Mouse (Mus musculus) olfactory bulb, adult 2 months (tissue): Measurements from ENCODE around the gene Fancc. TPM values are rescaled to one million over a fixed set of nuclear protein-coding genes. Genes with fewer than 3 reads are reported as not detected.

Source experiments
- H3K27ac ChIP-seq: fragments of 200-500 bp; 2 replicates; pipeline ENCODE4 v1.5.1; 2012; ENCODE audit warnings: low read depth, low read length; ENCODE audit not compliant: insufficient read depth
- H3K4me1 ChIP-seq: fragments of 200-500 bp; 2 replicates; pipeline ENCODE4 v1.6.1; 2012; ENCODE audit warnings: low read length; ENCODE audit not compliant: control insufficient read depth, insufficient read depth
- H3K4me3 ChIP-seq: fragments of 200-500 bp; 2 replicates; pipeline ENCODE4 v1.5.1; 2012; ENCODE audit warnings: mild to moderate bottlenecking, low read depth, low read length, moderate library complexity; ENCODE audit not compliant: insufficient read depth
- CTCF ChIP-seq: fragments of 200-500 bp; IDR thresholded peaks from 2 replicates; pipeline ENCODE4 v1.5.1; 2012; ENCODE audit warnings: low read depth, mild to moderate bottlenecking, low read length, moderate library complexity; ENCODE audit not compliant: insufficient read depth
- POLR2A ChIP-seq: fragments of 200-500 bp; IDR thresholded peaks from 2 replicates; pipeline ENCODE4 v1.6.1; 2012; ENCODE audit warnings: mild to moderate bottlenecking, low read depth, low read length, moderate library complexity; ENCODE audit not compliant: insufficient read depth
- WGBS: fragments of 180-500 bp; shearing (Covaris S2); methylation state at CpG from one replicate; pipeline ENCODE4 v1.1.7; 2018; 5-methylcytosine and 5-hydroxymethylcytosine counted together
- polyA plus RNA-seq: library from polyadenylated mRNA; stranded (reverse); fragments of >200 nt; gene quantifications from 2 replicates; pipeline ENCODE4 v1.2.4, GENCODE M21; 2012; ENCODE audit warnings: low replicate concordance; ENCODE audit not compliant: missing spikeins, insufficient read depth, insufficient read length

Fancc gene
- polyA plus RNA-seq, 1 experiment: not detected

- TF ChIP-seq CTCF (no peak), POLR2A (no peak)
- Histone ChIP-seq H3K4me1 (no peaks in the 10 kb centered on the region), H3K4me3 (no peak overlapping the region), H3K27ac (no peak overlapping the region)
- WGBS: 33% methylated on average over 1 of the region's 1 CpGs
These were observed 9.3 kb upstream of the Fancc start for GRCm38 (mm10) chr13:63506364-63506763.

- TF ChIP-seq POLR2A (no peak), CTCF (no peak)
- 95% methylated on average over 2 of the region's 2 CpGs for WGBS
- H3K4me3 ChIP-seq: no peak overlapping the region
- no peaks in the 10 kb centered on the region for H3K4me1 ChIP-seq
- H3K27ac ChIP-seq: no peak overlapping the region
These were observed 5.3 kb upstream of the Fancc start for GRCm38 (mm10) chr13:63502391-63502790.

GRCm38 (mm10) chr13:63499489-63499888, 2.4 kb upstream of the Fancc start:
- H3K4me1 ChIP-seq: peaks cover 3% of the 10 kb centered on the region
- H3K27ac ChIP-seq: no peak overlapping the region
- no peak overlapping the region for H3K4me3 ChIP-seq
- 94% methylated on average over 2 of the region's 2 CpGs for WGBS
- TF ChIP-seq POLR2A (no peak), CTCF (no peak)

- peaks cover 2% of the 10 kb centered on the region for H3K4me1 ChIP-seq
- TF ChIP-seq POLR2A (no peak), CTCF (no peak)
- WGBS: 77% methylated on average over 7 of the region's 7 CpGs
- H3K27ac ChIP-seq: no peak overlapping the region
- no peak overlapping the region for H3K4me3 ChIP-seq
These were observed 9.4 kb downstream of the Fancc start for GRCm38 (mm10) chr13:63487707-63488042.

- Histone ChIP-seq H3K4me3 (no peak overlapping the region), H3K4me1 (peaks cover 2% of the 10 kb centered on the region), H3K27ac (no peak overlapping the region)
- TF ChIP-seq POLR2A (no peak), CTCF (no peak)
- WGBS: 16% methylated on average over 18 of the region's 18 CpGs
These were observed 10.0 kb downstream of the Fancc start for GRCm38 (mm10) chr13:63486791-63487706.

GRCm38 (mm10) chr13:63475356-63475755, 21.7 kb downstream of the Fancc start:
- TF ChIP-seq CTCF: no peak
- no peak for TF ChIP-seq POLR2A
- Histone ChIP-seq H3K4me1 (no peaks in the 10 kb centered on the region), H3K27ac (no peak overlapping the region), H3K4me3 (no peak overlapping the region)
- 88% methylated on average over 8 of the region's 8 CpGs for WGBS

GRCm38 (mm10) chr13:63452898-63453297, 44.2 kb downstream of the Fancc start:
- Histone ChIP-seq H3K4me3 (no peak overlapping the region), H3K27ac (no peak overlapping the region), H3K4me1 (no peaks in the 10 kb centered on the region)
- no peak for TF ChIP-seq CTCF
- TF ChIP-seq POLR2A: no peak
- 57% methylated on average over 5 of the region's 5 CpGs for WGBS

- no peak overlapping the region for H3K27ac ChIP-seq
- H3K4me3 ChIP-seq: no peak overlapping the region
- TF ChIP-seq POLR2A (no peak), CTCF (no peak)
- WGBS: 69% methylated on average over 7 of the region's 7 CpGs
- H3K4me1 ChIP-seq: no peaks in the 10 kb centered on the region
These were observed 45.9 kb downstream of the Fancc start for GRCm38 (mm10) chr13:63451140-63451539.

GRCm38 (mm10) chr13:63445419-63445818, 51.7 kb downstream of the Fancc start:
- H3K27ac ChIP-seq: no peak overlapping the region
- no peak for TF ChIP-seq POLR2A
- no peak for TF ChIP-seq CTCF
- WGBS: 83% methylated on average over 6 of the region's 6 CpGs
- no peak overlapping the region for H3K4me3 ChIP-seq
- H3K4me1 ChIP-seq: no peaks in the 10 kb centered on the region

GRCm38 (mm10) chr13:63432759-63433158, 64.3 kb downstream of the Fancc start:
- peaks cover 3% of the 10 kb centered on the region; the same call in 1 of the 2 replicates for H3K4me1 ChIP-seq
- H3K4me3 ChIP-seq: no peak overlapping the region
- TF ChIP-seq POLR2A: no peak
- TF ChIP-seq CTCF: no peak
- no peak overlapping the region for H3K27ac ChIP-seq
- 84% methylated on average over 3 of the region's 3 CpGs for WGBS
